Mouse (Mus musculus) ES-E14 (cell line): ENCODE results near the gene Cgnl1. TPM values are rescaled to one million over a fixed set of nuclear protein-coding genes. Genes with fewer than 3 reads are reported as not detected.
A peak's percentile ranks its signal among the peaks of the same experiment; 100 is the strongest.

Experiments used
- DNase-seq: peaks from one replicate; pipeline ENCODE4 v3.0.0-alpha.2; 2013; ENCODE audit warnings: low read depth, low spot score
- H3K27ac ChIP-seq: 2 replicates; pipeline ENCODE4 v1.5.1; 2012; ENCODE audit warnings: low read depth, mild to moderate bottlenecking, low read length, moderate library complexity, mixed read lengths; ENCODE audit not compliant: poor library complexity, insufficient read depth, severe bottlenecking
- H3K36me3 ChIP-seq: 2 replicates; pipeline ENCODE4 v1.6.1; 2012; ENCODE audit warnings: mild to moderate bottlenecking, low read length, moderate library complexity, mixed read lengths; ENCODE audit not compliant: control insufficient read depth, poor library complexity, insufficient read depth, severe bottlenecking
- H3K4me1 ChIP-seq, 2 experiments: fragments of 150-350 bp in 1 of 2; sonication (generic) in 1 of 2; 2 replicates each; pipeline ENCODE4 v1.6.1; 2012; ENCODE audit warnings: low read length in 2 of 2, mild to moderate bottlenecking in 1 of 2, mixed read lengths in 1 of 2; ENCODE audit not compliant: control insufficient read depth in 2 of 2, insufficient read depth in 2 of 2, poor library complexity in 1 of 2
- H3K4me3 ChIP-seq, 2 experiments: fragments of 150-350 bp in 1 of 2; sonication (generic) in 1 of 2; 2 replicates each; pipeline ENCODE4 v1.5.1; 2012; ENCODE audit warnings: low read length in 2 of 2, low read depth in 1 of 2, mild to moderate bottlenecking in 1 of 2, mixed read lengths in 1 of 2; ENCODE audit not compliant: insufficient read depth in 1 of 2, poor library complexity in 1 of 2, severe bottlenecking in 1 of 2
- H3K9ac ChIP-seq: 2 replicates; pipeline ENCODE4 v1.6.1; 2012; ENCODE audit warnings: low read depth, mild to moderate bottlenecking, low read length, mixed read lengths; ENCODE audit not compliant: poor library complexity, insufficient read depth, severe bottlenecking
- H3K9me3 ChIP-seq: fragments of 150-350 bp; sonication (generic); 2 replicates; pipeline ENCODE4 v1.6.1; 2012; ENCODE audit warnings: low read depth, mild to moderate bottlenecking, low read length; ENCODE audit not compliant: control insufficient read depth, insufficient read depth
- CHD2 ChIP-seq: IDR thresholded peaks from 2 replicates; pipeline ENCODE4 v1.6.1; 2014; ENCODE audit warnings: mild to moderate bottlenecking, low read depth, low read length, inconsistent platforms
- HCFC1 ChIP-seq: IDR thresholded peaks from 2 replicates; pipeline ENCODE4 v1.6.1; 2012; ENCODE audit warnings: low read length, inconsistent platforms, borderline replicate concordance; ENCODE audit not compliant: insufficient read depth
- MAFK ChIP-seq: IDR thresholded peaks from 2 replicates; pipeline ENCODE4 v1.6.1; 2014; ENCODE audit warnings: mild to moderate bottlenecking, low read depth, low read length, inconsistent platforms; ENCODE audit not compliant: insufficient read depth
- ZC3H11A ChIP-seq: IDR thresholded peaks from 2 replicates; pipeline ENCODE4 v1.6.1; 2012; ENCODE audit warnings: low read depth, mild to moderate bottlenecking, inconsistent platforms, low read length, borderline replicate concordance
- ZNF384 ChIP-seq: IDR thresholded peaks from 2 replicates; pipeline ENCODE4 v1.6.1; 2012; ENCODE audit warnings: low read depth, low read length, inconsistent platforms
- in situ Hi-C, 2 experiments: fragments of 600-800 bp; cut with MboI; formaldehyde crosslinking; loops; one replicate each; pipeline ENCODE4 v1.15.1; 2025; ENCODE audit warnings: low sequenced_read_pairs in 2 of 2, inconsistent platforms in 1 of 2; ENCODE audit not compliant: unreplicated experiment in 2 of 2
- total RNA-seq: library from RNA; depleted of rRNA; stranded (reverse); fragments of 300-350 nt; gene quantifications from 2 replicates; pipeline ENCODE4 v1.2.3, GENCODE M21; 2012

The Cgnl1 gene
- total RNA-seq, 1 experiment = 45.9 TPM

DNA sequence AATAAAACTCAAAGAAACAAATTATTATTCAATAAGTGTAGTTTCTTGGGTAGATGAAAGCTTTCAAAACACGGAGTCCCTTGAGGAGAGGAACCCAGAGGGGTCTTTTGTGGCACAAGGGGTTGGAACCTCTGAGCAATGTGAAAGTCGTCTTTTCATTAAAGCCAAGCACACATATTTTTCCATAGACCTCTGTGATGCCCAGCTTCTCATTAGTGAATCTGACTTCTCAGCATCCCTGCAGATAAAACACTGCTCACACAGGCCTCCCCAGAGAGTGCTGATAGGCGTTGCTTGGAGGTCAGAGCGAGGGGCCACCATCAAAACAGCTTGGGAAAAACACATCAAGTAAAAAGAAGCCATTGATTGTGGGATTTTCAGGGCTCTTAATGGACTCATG, 41.5 kb upstream of the Cgnl1 start:
- H3K4me1 ChIP-seq = peaks cover 0 to 2% of the 10 kb centered on the region in 2 experiments; a peak in 1 of 4 replicates
- no peak overlapping the region for H3K27ac ChIP-seq
- no peak overlapping the region for H3K4me3 ChIP-seq
- no peak overlapping the region for H3K9ac ChIP-seq
- no peak for DNase-seq
- H3K36me3 ChIP-seq = no peaks in the 10 kb centered on the region
- TF ChIP-seq HCFC1 = no peak
- no peak for TF ChIP-seq MAFK
- no peak for TF ChIP-seq ZC3H11A
- TF ChIP-seq CHD2 = no peak
- no peak for TF ChIP-seq ZNF384
- in situ Hi-C loops = no loop called here
- no peaks in the 10 kb centered on the region for H3K9me3 ChIP-seq

DNA sequence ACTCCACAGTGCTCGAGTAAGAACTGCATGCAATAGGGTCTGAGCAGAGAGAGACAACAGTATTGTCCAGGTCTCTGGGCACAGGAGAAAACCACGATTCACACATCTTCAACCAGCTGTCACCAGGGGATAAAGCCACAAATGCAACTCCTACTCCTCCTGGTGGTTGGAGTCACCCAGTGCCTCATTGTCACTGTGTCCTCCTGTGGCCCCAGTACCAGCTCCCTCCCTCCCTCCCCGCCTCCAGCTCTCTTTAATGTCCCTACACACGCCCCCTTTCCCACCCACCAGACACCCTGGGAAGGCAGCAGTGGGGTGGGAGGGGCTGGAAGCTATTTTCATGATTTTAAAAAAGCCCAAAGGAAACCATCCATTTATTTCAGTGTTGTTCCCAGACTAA, 41.0 kb upstream of the Cgnl1 start:
- in situ Hi-C loops = no loop called here
- H3K27ac ChIP-seq = no peak overlapping the region
- DNase-seq = no peak

DNA sequence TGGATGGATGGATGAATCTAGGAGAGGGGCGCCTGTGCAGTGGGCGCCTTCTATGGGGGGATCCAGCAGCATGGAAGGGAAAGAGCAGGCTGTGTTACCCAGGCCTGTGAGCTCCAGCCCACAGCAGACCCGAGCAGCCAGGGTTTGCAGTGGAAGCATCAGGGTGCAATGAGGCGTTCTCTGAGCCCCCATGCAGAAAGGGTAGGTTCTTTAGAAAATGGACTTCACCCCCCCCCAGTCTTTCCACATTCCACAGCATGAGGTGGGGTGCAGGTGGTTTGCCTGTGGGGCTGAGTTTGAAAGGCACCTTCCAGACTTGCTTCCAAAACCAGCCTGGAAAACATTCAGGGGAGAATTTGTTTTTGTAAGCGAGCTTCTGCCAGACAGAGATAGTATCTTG, 40.0 kb upstream of the Cgnl1 start:
- Histone ChIP-seq H3K27ac (no peak overlapping the region), H3K4me1 (peaks cover 0 to 2% of the 10 kb centered on the region in 2 experiments; a peak in 1 of 4 replicates)
- no peak for TF ChIP-seq MAFK
- TF ChIP-seq HCFC1 = no peak
- TF ChIP-seq ZNF384 = no peak

More for the DNA sequence above, 41.0 kb upstream of the Cgnl1 start:
- no peak for TF ChIP-seq MAFK
- TF ChIP-seq HCFC1 = no peak
- TF ChIP-seq CHD2 = no peak
- no peak for TF ChIP-seq ZC3H11A
- TF ChIP-seq ZNF384 = no peak
- H3K9ac ChIP-seq = no peak overlapping the region
- H3K36me3 ChIP-seq = no peaks in the 10 kb centered on the region
- H3K9me3 ChIP-seq = no peaks in the 10 kb centered on the region
- H3K4me3 ChIP-seq = no peak overlapping the region
- peaks cover 0 to 2% of the 10 kb centered on the region in 2 experiments; a peak in 1 of 4 replicates for H3K4me1 ChIP-seq

DNA sequence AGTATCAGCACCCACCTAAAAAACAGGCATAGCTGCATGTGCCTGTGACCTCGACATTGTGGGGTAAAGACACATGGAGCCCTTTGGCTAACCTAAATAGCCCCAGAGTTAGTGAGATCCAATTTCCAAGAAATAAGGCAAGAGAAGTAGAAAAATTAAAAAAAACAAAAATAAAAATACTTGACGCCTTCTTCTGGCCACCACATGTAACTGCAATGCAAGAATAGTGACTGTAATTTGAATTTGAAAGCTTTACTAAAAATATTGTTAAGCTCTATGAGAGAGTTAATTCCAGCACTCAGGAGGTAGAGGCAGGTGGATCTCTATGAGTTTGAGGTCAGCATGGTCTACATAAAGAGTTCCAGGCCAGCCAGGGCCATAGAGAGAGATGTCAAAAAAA, 39.3 kb upstream of the Cgnl1 start:
- Histone ChIP-seq H3K9ac (no peak overlapping the region), H3K4me3 (no peak overlapping the region)

More for the DNA sequence above, 40.0 kb upstream of the Cgnl1 start:
- H3K9ac ChIP-seq = no peak overlapping the region
- in situ Hi-C loops = no loop called here
- DNase-seq = no peak
- no peak overlapping the region for H3K4me3 ChIP-seq
- no peaks in the 10 kb centered on the region for H3K36me3 ChIP-seq
- H3K9me3 ChIP-seq = no peaks in the 10 kb centered on the region

DNA sequence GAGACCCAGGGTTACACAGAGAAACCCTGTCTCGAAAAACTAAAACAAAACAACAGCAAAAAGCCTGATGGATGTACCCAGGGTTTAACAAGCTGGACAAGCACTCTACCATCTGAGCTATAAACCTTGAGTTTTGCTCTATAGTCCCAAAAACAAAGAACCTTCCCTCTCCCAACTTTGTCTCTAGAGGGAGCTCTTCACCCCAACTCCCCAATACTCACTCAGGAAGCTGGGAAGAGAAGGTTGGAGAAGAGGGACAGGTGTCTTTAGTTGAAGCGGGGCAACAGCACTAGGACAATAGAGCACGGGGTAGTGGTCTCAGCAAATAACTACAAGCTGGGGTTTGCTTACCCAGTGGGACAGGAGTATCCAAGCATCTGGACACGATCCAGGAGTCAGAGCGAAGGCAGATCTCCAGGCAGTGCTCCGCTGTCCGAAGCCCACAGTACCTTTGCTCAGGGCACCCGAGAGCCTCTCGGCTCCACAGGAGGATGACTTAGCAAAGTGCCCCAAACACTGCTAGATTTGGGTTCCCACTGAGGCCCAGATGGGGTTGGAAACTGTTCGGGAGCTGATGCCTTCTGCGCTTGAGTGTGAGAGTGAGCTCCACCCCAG, 37.3 kb upstream of the Cgnl1 start:
- peak; percentile 57 for DNase-seq
- Histone ChIP-seq H3K9me3 (no peaks in the 10 kb centered on the region), H3K4me1 (peaks cover 0 to 5% of the 10 kb centered on the region in 2 experiments; a peak in 1 of 4 replicates), H3K4me3 (peak overlapping the region; percentile 26 to 33), H3K9ac (peak overlapping the region; percentile 18; the same call in 1 of the 2 replicates), H3K27ac (no peak overlapping the region), H3K36me3 (no peaks in the 10 kb centered on the region)
- no peak for TF ChIP-seq ZNF384
- TF ChIP-seq ZC3H11A = no peak
- TF ChIP-seq MAFK = no peak
- TF ChIP-seq HCFC1 = no peak
- TF ChIP-seq CHD2 = no peak
- in situ Hi-C loops = loop anchor here (5.0 to 10.0 kb wide), 2 partner anchors 161 to 164 kb away; no protein-coding TSS in a partner anchor

More for the DNA sequence above, 39.3 kb upstream of the Cgnl1 start:
- in situ Hi-C loops = no loop called here
- no peak for DNase-seq
- Histone ChIP-seq H3K9me3 (no peaks in the 10 kb centered on the region), H3K4me1 (peaks cover 0 to 2% of the 10 kb centered on the region in 2 experiments; a peak in 1 of 4 replicates), H3K27ac (no peak overlapping the region), H3K36me3 (no peaks in the 10 kb centered on the region)
- TF ChIP-seq MAFK (no peak), CHD2 (no peak), ZNF384 (no peak), HCFC1 (no peak), ZC3H11A (no peak)
